Mouse (Mus musculus) neural tube, embryonic 12.5 days (tissue): ENCODE measurements around the gene Stx8. TPM values are rescaled to one million over a fixed set of nuclear protein-coding genes. Genes with fewer than 3 reads are reported as not detected.

Experiments
- ATAC-seq: fragments of 200-750 bp; cut with Nextera tagmentation; 2 replicates; pipeline ENCODE4 v1.8.0; 2017; ENCODE audit warnings: low read depth, mild to moderate bottlenecking, moderate TSS enrichment, moderate library complexity; ENCODE audit not compliant: low FRiP score
- H3K27ac ChIP-seq: fragments of 300-500 bp; sonication (generic); 2 replicates; pipeline ENCODE4 v1.5.1; 2016
- H3K27me3 ChIP-seq: fragments of 300-500 bp; sonication (generic); replicated peaks from 2 replicates; pipeline ENCODE4 v1.6.1; 2016; ENCODE audit warnings: mild to moderate bottlenecking
- H3K36me3 ChIP-seq: fragments of 300-500 bp; sonication (generic); 2 replicates; pipeline ENCODE4 v1.6.1; 2016; ENCODE audit warnings: mild to moderate bottlenecking
- H3K4me1 ChIP-seq: fragments of 300-500 bp; sonication (generic); 2 replicates; pipeline ENCODE4 v1.6.1; 2016
- H3K4me2 ChIP-seq: fragments of 300-500 bp; sonication (generic); replicated peaks from 2 replicates; pipeline ENCODE4 v1.6.1; 2016; ENCODE audit warnings: mild to moderate bottlenecking
- H3K4me3 ChIP-seq: fragments of 300-500 bp; sonication (generic); 2 replicates; pipeline ENCODE4 v1.5.1; 2016
- H3K9ac ChIP-seq: fragments of 300-500 bp; sonication (generic); 2 replicates; pipeline ENCODE4 v1.6.1; 2016; ENCODE audit warnings: mild to moderate bottlenecking
- H3K9me3 ChIP-seq: fragments of 300-500 bp; sonication (generic); 2 replicates; pipeline ENCODE4 v1.6.1; 2016; ENCODE audit warnings: mild to moderate bottlenecking
- whole genome bisulfite sequencing: fragments of 180-500 bp; shearing (Covaris S2); methylation state at CpG from one replicate; pipeline ENCODE4 v1.1.7; 2016; 5-methylcytosine and 5-hydroxymethylcytosine counted together
- polyA plus RNA-seq: library from polyadenylated mRNA; unstranded; fragments of >200 nt; fragmentation: Nextera tagmentation; extraction: Ambion mirVana; gene quantifications from 2 replicates; pipeline ENCODE4 v1.2.1, GENCODE M21; 2016

The Stx8 gene
- polyA plus RNA-seq, 1 experiment from 2014 or later: 69.0 TPM

DNA sequence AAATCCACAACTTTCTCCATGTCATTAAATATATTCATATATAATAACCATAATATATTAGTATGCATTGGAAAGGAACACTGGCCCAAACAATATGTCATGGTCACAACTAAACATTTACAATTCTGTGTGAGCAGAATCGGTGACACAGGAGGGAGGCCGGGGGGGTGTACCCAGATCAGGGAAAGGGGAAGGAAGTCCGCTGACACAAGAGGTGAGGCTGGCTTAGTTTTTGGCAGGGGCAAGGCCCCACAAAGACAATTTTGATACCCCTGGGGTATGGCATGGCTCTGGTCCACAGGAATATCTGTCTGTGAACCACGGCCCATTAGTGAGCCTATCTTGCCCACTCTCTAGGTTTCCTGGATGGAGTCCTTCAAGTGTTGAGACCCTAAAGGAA lies 243.5 kb downstream of the Stx8 start:
- Histone ChIP-seq H3K4me2 (no peak overlapping the region), H3K4me1 (peaks cover 23% of the 10 kb centered on the region), H3K4me3 (no peak overlapping the region), H3K9me3 (no peaks in the 10 kb centered on the region), H3K27ac (no peak overlapping the region), H3K9ac (no peak overlapping the region), H3K27me3 (no peaks in the 10 kb centered on the region), H3K36me3 (peaks cover 8% of the 10 kb centered on the region)
- ATAC-seq: no peak
- 91% methylated on average over 4 of the region's 4 CpGs for WGBS

DNA sequence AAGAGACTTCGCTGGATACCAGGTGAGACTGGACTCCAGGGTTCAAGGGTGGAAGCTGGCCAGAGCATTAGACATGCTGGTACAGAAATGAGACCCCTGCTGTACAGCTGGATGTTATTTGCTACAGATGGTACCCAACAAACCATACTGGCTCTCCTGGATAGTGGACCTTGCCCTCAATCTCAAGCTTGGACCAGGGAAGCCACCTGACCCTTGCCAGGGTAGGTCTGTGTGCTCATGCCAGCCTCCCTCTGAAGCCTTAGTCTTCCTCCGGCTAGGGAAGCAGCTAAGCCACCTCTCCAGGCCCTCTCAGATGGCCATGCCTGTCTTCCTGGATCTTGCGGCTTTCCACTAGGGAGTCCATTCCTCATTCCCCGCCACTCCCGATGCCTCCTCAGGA lies 244.7 kb downstream of the Stx8 start:
- no peak overlapping the region for H3K27ac ChIP-seq

DNA sequence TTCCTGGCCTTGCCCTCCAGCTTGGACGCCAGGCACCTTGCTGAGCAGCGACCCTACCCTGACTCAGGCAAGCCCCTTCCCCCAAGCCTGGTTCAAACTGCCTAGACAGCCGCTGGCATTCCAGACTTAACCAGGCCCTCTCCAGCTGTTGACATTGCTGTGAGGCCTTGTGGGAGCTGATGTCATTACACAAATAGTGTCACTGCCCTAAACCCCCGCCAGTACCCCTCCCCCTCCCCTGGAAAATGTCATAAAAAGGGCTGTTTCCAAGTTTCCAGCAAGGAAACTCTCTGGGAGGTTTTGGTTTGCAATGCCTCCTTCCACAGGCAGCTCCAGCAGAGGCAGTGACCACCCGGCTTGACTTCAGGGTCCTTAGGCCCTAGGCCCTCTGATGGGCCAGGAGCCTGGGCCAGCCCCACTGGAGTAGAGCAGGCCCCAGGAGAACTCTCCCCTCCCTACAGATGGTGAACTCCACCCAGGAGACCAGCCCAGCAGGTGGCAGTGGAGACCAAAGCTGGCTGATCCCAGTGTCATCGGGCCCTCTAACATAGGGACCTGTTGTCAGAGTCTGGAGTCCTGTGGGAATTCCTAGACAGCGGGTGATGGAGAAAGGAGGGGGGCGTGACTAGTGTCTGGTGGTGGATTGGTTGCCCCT lies 246.1 kb downstream of the Stx8 start:
- Histone ChIP-seq H3K9ac (no peak overlapping the region), H3K36me3 (peaks cover 5% of the 10 kb centered on the region; the same call in 1 of the 2 replicates), H3K27me3 (no peaks in the 10 kb centered on the region), H3K9me3 (no peaks in the 10 kb centered on the region), H3K27ac (no peak overlapping the region), H3K4me2 (no peak overlapping the region), H3K4me3 (no peak overlapping the region), H3K4me1 (peaks cover 48% of the 10 kb centered on the region)
- 38% methylated on average over 8 of the region's 8 CpGs for WGBS
- peak; percentile 33; the same call in 1 of the 2 replicates for ATAC-seq

More for the DNA sequence above, 244.7 kb downstream of the Stx8 start:
- Histone ChIP-seq H3K36me3 (peaks cover 8% of the 10 kb centered on the region), H3K9ac (no peak overlapping the region), H3K27me3 (no peaks in the 10 kb centered on the region), H3K4me3 (no peak overlapping the region), H3K4me2 (no peak overlapping the region), H3K9me3 (no peaks in the 10 kb centered on the region), H3K4me1 (peaks cover 35% of the 10 kb centered on the region)
- WGBS: 92% methylated on average over 5 of the region's 5 CpGs
- no peak for ATAC-seq

DNA sequence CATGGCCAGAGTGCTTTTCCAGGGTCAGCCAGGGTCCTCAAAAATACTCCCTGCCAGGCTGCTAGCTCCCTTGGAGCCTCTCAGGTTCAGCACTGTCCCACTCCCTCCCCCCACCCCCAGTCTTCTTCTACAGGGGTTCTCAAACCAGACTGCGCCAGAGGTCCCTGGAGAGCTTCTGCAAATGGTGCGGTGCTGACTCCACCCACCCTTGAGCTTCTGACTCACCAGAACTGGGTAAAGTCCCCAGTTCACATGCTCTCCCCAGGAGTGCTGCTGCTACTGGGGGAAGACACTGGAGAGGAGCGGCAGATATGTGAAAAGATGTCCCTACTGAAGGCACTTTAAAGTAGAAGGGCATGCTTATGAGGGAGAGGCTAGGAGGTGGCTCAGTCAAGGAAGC lies 247.9 kb downstream of the Stx8 start:
- 78% methylated on average over 3 of the region's 3 CpGs for WGBS
- H3K27me3 ChIP-seq: no peaks in the 10 kb centered on the region

DNA sequence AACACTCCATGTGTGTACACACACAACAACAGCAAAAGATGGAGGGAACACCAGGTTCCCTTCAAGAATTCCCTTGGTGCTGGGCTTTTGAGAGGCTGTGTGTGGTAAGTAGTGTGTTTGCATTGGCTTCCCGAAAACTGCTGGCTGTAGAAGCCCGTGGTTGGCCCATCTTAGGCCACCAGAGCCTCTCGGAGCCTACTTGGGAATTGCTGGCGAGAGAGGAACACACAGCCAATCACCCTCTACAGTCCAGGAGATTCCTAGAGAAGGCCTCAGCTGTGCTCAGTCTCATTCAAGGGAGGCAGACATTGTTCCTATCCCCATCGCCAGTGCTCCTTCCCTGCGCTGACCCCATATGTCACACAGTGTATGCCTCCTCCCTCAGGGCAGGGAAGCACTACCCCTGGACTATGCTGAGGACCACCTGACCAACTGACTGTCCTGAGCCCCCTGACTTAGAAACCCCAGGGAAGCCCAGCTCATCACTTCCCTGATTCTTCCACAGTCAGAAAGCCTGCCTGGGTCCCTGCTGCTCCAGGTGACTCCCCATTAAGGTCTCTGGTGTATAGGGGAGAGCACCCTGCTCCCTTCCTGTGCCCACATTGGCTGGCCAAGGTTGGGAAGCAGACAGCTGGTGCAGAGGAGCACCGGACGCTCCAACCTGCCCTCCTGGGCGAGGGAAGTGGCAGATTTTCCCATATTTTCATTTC lies 248.7 kb downstream of the Stx8 start:
- no peak overlapping the region for H3K9ac ChIP-seq
- peaks cover 64% of the 10 kb centered on the region for H3K4me1 ChIP-seq
- H3K9me3 ChIP-seq: no peaks in the 10 kb centered on the region
- ATAC-seq: peak; percentile 31
- 47% methylated on average over 9 of the region's 9 CpGs for WGBS
- H3K4me2 ChIP-seq: peak overlapping the region; percentile 10
- no peak overlapping the region for H3K4me3 ChIP-seq
- H3K27me3 ChIP-seq: no peaks in the 10 kb centered on the region; the same call in 1 of the 2 replicates
- H3K27ac ChIP-seq: peak overlapping the region; percentile 54; the same call in 1 of the 2 replicates
- peaks cover 5% of the 10 kb centered on the region; the same call in 1 of the 2 replicates for H3K36me3 ChIP-seq

More for the DNA sequence above, 247.9 kb downstream of the Stx8 start:
- Histone ChIP-seq H3K36me3 (peaks cover 5% of the 10 kb centered on the region; the same call in 1 of the 2 replicates), H3K4me3 (no peak overlapping the region), H3K4me1 (peaks cover 64% of the 10 kb centered on the region), H3K9me3 (no peaks in the 10 kb centered on the region), H3K9ac (no peak overlapping the region), H3K27ac (no peak overlapping the region), H3K4me2 (no peak overlapping the region)
- no peak for ATAC-seq

DNA sequence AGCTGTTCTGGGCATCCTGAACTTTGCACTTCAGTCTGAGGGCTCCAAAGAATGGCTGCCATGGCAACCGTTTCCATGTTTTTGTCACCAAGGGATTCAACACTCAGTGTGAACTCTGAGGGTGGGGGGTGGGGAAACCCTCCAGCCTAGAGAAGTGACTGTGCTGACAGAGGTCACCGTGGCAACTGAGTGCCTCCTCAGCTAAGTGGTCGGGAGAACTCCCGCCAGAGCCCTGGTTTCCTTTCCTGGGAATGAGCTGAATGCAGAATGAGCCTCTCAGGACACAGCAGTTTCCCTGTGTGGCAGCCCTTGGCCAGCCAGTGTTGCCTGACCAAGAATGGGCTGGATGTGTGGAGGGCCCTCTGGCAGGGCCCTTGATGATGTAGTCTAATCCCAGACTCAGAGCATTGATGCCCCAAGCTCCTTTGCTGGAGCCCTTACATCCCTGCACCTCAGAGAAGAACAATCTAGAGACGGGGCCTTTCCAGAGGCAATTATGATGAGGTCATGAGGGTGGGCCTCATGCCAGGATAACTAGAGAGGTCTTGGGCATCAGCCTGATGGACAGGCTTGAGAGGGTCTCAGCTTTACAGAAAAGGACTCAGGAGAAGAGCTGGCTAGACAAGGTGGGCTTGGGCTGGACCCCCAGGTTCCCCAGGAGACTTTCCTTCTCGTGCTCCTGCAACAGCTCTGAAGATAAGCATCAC lies 249.4 kb downstream of the Stx8 start:
- H3K4me3 ChIP-seq: no peak overlapping the region
- H3K27ac ChIP-seq: no peak overlapping the region; the same call in 1 of the 2 replicates
- H3K27me3 ChIP-seq: no peaks in the 10 kb centered on the region; the same call in 1 of the 2 replicates
- 23% methylated on average over 6 of the region's 6 CpGs for WGBS
- H3K36me3 ChIP-seq: peaks cover 5% of the 10 kb centered on the region; the same call in 1 of the 2 replicates
- peaks cover 64% of the 10 kb centered on the region for H3K4me1 ChIP-seq
- peak overlapping the region; percentile 10; the same call in 1 of the 2 replicates for H3K4me2 ChIP-seq
- no peaks in the 10 kb centered on the region for H3K9me3 ChIP-seq
- H3K9ac ChIP-seq: no peak overlapping the region
- peak; percentile 65 for ATAC-seq

DNA sequence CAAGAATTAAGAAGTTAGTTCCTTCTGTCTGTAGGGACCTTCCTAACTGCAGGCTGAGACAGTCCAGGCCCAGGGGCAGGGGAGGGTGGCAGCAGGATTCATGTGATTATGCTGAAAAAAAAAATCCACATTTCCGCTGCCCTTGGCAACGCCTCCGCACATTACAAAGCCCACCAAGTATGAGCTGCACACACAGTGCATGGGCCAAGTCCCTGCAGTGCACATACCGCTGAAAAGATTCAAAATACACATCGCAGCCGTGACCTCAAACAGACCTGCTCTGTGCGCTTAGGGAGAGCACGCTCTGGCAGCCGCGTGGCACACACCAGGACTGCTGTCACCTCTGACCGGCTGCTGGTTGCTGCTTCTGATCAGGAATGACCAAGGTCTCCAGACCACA lies 250.0 kb downstream of the Stx8 start:
- no peak for ATAC-seq
- Histone ChIP-seq H3K4me1 (peaks cover 64% of the 10 kb centered on the region), H3K9ac (no peak overlapping the region)

DNA sequence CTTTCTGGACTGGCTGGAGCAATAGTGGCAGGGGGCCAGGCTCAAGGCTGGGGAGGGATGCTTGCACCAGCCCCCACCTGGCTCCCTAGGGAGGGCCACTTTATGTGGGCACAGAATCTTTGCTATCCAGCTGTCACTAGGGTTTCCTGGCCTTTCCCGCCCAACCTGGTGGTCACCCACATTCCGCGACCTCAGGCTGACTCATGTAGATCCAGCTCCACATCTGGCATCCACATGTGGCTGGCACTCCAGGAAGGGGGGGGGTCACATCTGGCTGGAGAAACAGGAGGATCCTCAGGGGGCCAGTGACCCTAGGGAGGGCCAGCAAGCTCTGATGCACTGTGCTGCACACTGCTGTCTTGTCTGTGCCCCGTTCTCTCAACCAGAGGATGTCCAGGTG lies 254.7 kb downstream of the Stx8 start:
- no peak for ATAC-seq
- Histone ChIP-seq H3K9ac (no peak overlapping the region), H3K27ac (no peak overlapping the region), H3K4me2 (no peak overlapping the region), H3K4me1 (peaks cover 29% of the 10 kb centered on the region), H3K27me3 (peaks cover 4% of the 10 kb centered on the region; the same call in 1 of the 2 replicates), H3K9me3 (no peaks in the 10 kb centered on the region), H3K36me3 (0 out of 2 replicates have a peak, but pooled peaks cover 3% of the 10 kb centered on the region), H3K4me3 (no peak overlapping the region)
- 77% methylated on average over 4 of the region's 4 CpGs for WGBS

More for the DNA sequence above, 250.0 kb downstream of the Stx8 start:
- H3K27me3 ChIP-seq: no peaks in the 10 kb centered on the region; the same call in 1 of the 2 replicates
- H3K9me3 ChIP-seq: no peaks in the 10 kb centered on the region
- H3K27ac ChIP-seq: no peak overlapping the region; the same call in 1 of the 2 replicates
- H3K4me2 ChIP-seq: no peak overlapping the region
- no peak overlapping the region for H3K4me3 ChIP-seq
- H3K36me3 ChIP-seq: peaks cover 5% of the 10 kb centered on the region; the same call in 1 of the 2 replicates
- WGBS: 46% methylated on average over 11 of the region's 11 CpGs

DNA sequence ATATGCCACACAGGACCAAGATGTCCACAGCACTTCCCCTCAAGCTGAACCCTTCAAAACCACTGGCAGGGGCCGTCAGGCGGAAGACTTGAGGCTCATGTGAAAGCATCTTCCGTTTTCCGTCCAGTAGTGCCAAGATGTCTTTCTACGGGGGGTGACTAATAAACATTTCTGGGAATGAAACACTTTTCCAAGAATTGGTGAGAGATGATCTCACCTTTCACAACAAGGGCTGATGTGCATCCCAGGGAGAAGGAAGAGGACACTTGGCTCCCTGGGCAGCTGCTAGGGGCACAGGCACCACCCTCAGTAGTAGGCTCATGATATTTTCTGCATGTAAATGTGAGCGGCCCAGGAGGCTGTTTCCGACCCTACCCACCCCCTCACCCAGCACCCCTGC lies 256.2 kb downstream of the Stx8 start:
- H3K4me3 ChIP-seq: no peak overlapping the region
- WGBS: 92% methylated on average over 7 of the region's 7 CpGs
- no peak overlapping the region for H3K9ac ChIP-seq
- H3K27me3 ChIP-seq: peaks cover 4% of the 10 kb centered on the region; the same call in 1 of the 2 replicates
- H3K4me2 ChIP-seq: no peak overlapping the region
- 0 out of 2 replicates have a peak, but pooled peaks cover 3% of the 10 kb centered on the region for H3K36me3 ChIP-seq
- peaks cover 23% of the 10 kb centered on the region for H3K4me1 ChIP-seq
- H3K9me3 ChIP-seq: no peaks in the 10 kb centered on the region
- no peak for ATAC-seq
- no peak overlapping the region for H3K27ac ChIP-seq

DNA sequence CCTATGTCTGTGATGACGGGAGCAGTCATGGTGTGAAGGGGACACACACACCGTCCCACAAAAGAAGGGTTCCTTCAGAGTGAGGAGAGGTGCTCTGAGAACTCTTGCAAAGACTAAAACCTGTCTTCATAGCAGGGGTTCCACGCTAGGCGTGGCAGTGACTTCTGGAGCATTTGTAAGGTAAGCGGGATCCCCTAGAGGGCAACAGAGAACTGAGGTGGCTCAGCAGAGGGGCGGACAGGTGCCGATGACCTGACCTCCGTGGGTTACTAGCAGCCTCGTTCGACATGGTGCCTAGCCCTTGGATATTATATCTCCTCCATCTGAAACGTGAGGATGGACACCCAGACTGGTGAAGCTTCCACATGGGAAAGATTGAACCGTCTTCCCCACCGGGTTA lies 257.1 kb downstream of the Stx8 start:
- H3K27ac ChIP-seq: no peak overlapping the region
- peaks cover 4% of the 10 kb centered on the region; the same call in 1 of the 2 replicates for H3K27me3 ChIP-seq
- no peak overlapping the region for H3K4me3 ChIP-seq
- peaks cover 19% of the 10 kb centered on the region for H3K4me1 ChIP-seq
- H3K4me2 ChIP-seq: no peak overlapping the region
- WGBS: 81% methylated on average over 13 of the region's 13 CpGs
- ATAC-seq: no peak
- H3K9ac ChIP-seq: no peak overlapping the region
- 0 out of 2 replicates have a peak, but pooled peaks cover 3% of the 10 kb centered on the region for H3K36me3 ChIP-seq
- no peaks in the 10 kb centered on the region for H3K9me3 ChIP-seq

DNA sequence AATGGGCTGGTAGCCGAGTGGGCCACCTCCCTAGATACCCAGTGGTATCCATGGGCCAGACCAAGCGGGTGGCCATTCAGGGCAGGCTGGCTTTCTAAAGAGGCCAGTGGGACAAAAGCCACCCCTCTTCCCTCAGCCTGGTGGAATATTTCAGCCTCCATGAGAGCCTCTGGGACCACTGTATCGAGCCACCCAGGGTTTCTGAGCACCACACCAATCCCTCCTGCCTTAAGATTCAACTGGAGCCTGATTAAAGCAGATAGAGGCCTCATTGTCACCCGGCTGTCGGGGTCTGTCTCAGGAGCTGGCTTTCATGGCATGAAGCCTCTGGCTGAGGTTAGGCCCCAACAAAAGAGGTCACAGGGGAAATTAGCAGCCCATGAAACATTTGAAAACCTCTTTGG lies 260.7 kb downstream of the Stx8 start:
- no peaks in the 10 kb centered on the region; the same call in 1 of the 2 replicates for H3K9me3 ChIP-seq
- H3K4me2 ChIP-seq: no peak overlapping the region
- no peak overlapping the region for H3K27ac ChIP-seq
- 0 out of 2 replicates have a peak, but pooled peaks cover 4% of the 10 kb centered on the region for H3K27me3 ChIP-seq
- peaks cover 24% of the 10 kb centered on the region for H3K4me1 ChIP-seq
- H3K4me3 ChIP-seq: no peak overlapping the region
- H3K9ac ChIP-seq: no peak overlapping the region
- H3K36me3 ChIP-seq: 0 out of 2 replicates have a peak, but pooled peaks cover 3% of the 10 kb centered on the region
- no peak for ATAC-seq
- 26% methylated on average over 5 of the region's 5 CpGs for WGBS

DNA sequence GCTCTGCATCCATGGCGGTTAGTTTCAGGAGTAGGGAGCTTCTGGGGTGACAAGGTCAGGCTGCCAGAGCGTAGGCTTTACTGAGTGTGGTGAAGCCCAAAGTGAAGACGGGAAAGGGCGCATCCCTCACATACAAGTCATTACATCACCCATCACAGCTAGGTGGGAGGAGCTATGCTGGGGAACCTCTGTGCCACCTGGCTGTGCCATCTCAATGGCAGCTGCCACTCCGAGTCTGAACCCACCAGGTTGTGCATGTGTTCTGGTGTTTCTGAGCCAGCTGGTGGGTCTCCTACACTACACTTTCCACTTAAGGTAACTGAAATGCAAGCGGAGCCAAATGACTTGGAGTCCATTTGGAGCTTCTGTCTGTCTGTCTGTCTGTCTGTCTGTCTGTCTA lies 261.8 kb downstream of the Stx8 start:
- no peak overlapping the region for H3K4me3 ChIP-seq
- H3K36me3 ChIP-seq: 0 out of 2 replicates have a peak, but pooled peaks cover 3% of the 10 kb centered on the region
- H3K27me3 ChIP-seq: no peaks in the 10 kb centered on the region

More for the DNA sequence above, 261.8 kb downstream of the Stx8 start:
- Histone ChIP-seq H3K4me2 (no peak overlapping the region), H3K9ac (no peak overlapping the region), H3K9me3 (no peaks in the 10 kb centered on the region; the same call in 1 of the 2 replicates), H3K27ac (no peak overlapping the region), H3K4me1 (peaks cover 24% of the 10 kb centered on the region)
- no peak for ATAC-seq
- WGBS: 89% methylated on average over 6 of the region's 6 CpGs
